In the genomic region with DNA sequence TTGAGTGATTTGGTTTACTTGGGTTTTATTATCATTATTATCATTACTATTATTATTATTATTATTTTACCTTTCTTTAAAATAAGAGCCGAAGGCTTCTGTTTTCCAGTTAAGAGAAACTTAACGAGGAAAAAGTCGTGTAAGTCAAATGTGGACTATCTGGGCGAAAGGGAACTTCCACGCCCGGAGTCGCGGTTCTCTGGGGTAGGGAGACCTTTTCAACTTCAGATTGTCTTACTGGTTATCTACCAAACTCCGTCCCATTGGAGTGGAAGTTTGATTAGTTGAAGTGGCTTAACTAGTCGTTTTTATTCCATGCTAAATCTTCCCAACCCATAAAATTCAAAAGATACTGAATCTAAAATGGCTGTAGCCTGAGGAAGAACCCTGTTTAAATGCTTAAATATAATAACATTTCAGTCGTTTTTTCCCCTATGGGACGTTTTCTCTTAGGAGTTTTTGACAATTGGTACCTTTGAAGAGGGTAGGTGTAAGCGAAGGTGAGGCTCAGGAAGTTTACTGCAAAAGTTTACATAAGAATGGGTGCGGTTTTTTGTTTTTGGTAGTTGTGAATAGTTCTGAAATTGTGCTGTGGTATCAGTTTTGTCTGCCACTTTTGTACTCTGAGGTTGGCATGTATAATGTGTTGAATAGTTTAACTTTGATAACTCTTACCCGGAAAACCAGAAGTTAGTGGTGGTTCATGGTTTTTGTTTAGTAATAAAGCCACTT, we compare ENCODE assay signal across 8 mouse cellular contexts. TPM values are rescaled to one million over a fixed set of nuclear protein-coding genes. Genes with fewer than 3 reads are reported as not detected.
DNase-seq lines count a peak whose midpoint lies in the region; ATAC-seq and TF ChIP-seq lines count a peak whose summit lies in the region.

No protein-coding gene starts in this region.

- TF ChIP-seq CTCF in bone marrow, adult 2 months (IDR thresholded peaks at IDR 0.05; ENCODE audit: control insufficient read depth, insufficient read depth, low read length) = no peak

- ATAC-seq in kidney, embryonic 16.5 days (ENCODE audit: low FRiP score, low TSS enrichment) = no peak
- no peak for ATAC-seq in megakaryocyte progenitor cell, adult 5-6 weeks (replicated peaks; ENCODE audit: poor library complexity)

- DNase-seq in kidney, postnatal 36 days = no peak
- no peak for DNase-seq in hindbrain, embryonic 10.5 days (ENCODE audit: low spot score)
- DNase-seq in lung, postnatal 25 days (ENCODE audit: low spot score) = peak; percentile 14
- DNase-seq in retina, postnatal 1 day = no peak
- DNase-seq in right cerebral cortex, postnatal 25 days = no peak

- H3K9ac ChIP-seq in kidney, embryonic 16.5 days (replicated peaks; ENCODE audit: low read length) = peak overlapping the region; percentile 97

- H3K27ac ChIP-seq in kidney, embryonic 16.5 days (ENCODE audit: low read length) = peak overlapping the region; percentile 98
- peak overlapping the region; percentile 98 for H3K27ac ChIP-seq in bone marrow, adult 2 months (ENCODE audit: control insufficient read depth, insufficient read depth, low read depth, low read length, poor library complexity)
- H3K27ac ChIP-seq in hindbrain, embryonic 10.5 days = peak overlapping the region; percentile 95

- H3K36me3 ChIP-seq in kidney, embryonic 16.5 days (ENCODE audit: insufficient read depth, low read length) = peaks cover 11% of the 10 kb centered on the region; the same call in 1 of the 2 replicates
- peaks cover 36% of the 10 kb centered on the region for H3K36me3 ChIP-seq in hindbrain, embryonic 10.5 days

- H3K4me3 ChIP-seq in kidney, embryonic 16.5 days (ENCODE audit: low read length) = peak overlapping the region; percentile 89
- H3K4me3 ChIP-seq in bone marrow, adult 2 months (replicated peaks; ENCODE audit: control insufficient read depth, low read depth, low read length) = peak overlapping the region; percentile 100
- peak overlapping the region; percentile 82 for H3K4me3 ChIP-seq in hindbrain, embryonic 10.5 days

- no peaks in the 10 kb centered on the region for H3K9me3 ChIP-seq in kidney, embryonic 16.5 days (ENCODE audit: low read length)
- no peaks in the 10 kb centered on the region for H3K9me3 ChIP-seq in hindbrain, embryonic 10.5 days

- H3K4me2 ChIP-seq in kidney, embryonic 16.5 days (replicated peaks; ENCODE audit: low read depth, low read length) = peak overlapping the region; percentile 73

- TF ChIP-seq POLR2A in bone marrow, adult 2 months (IDR thresholded peaks at IDR 0.05; ENCODE audit: borderline replicate concordance, control insufficient read depth, low read depth, low read length) = no peak

- 4% methylated on average over 15 of the region's 15 CpGs for WGBS in kidney, embryonic 16.5 days
- WGBS in bone marrow, adult 2 months = 1% methylated on average over 15 of the region's 15 CpGs
- 7% methylated on average over 15 of the region's 15 CpGs for WGBS in hindbrain, embryonic 10.5 days

- peaks cover 14% of the 10 kb centered on the region; the same call in 1 of the 2 replicates for H3K4me1 ChIP-seq in kidney, embryonic 16.5 days (ENCODE audit: insufficient read depth, low read length)
- no peaks in the 10 kb centered on the region; the same call in 1 of the 2 replicates for H3K4me1 ChIP-seq in bone marrow, adult 2 months (ENCODE audit: control insufficient read depth, insufficient read depth, low read length)
- peaks cover 24% of the 10 kb centered on the region for H3K4me1 ChIP-seq in hindbrain, embryonic 10.5 days (replicated peaks)

- no peaks in the 10 kb centered on the region for H3K27me3 ChIP-seq in kidney, embryonic 16.5 days (ENCODE audit: insufficient read depth, low read length)
- H3K27me3 ChIP-seq in hindbrain, embryonic 10.5 days (ENCODE audit: insufficient read depth, poor library complexity, severe bottlenecking) = no peaks in the 10 kb centered on the region

RNA-seq across cellular contexts. Expression of a gene that starts 0.9 kb away (rescaled TPM):
- 37.3 and 42.4 TPM in 2 replicates for polyA plus RNA-seq in kidney, embryonic 16.5 days (2015; fragmentation: Nextera tagmentation; extraction: Ambion mirVana)
- polyA plus RNA-seq in bone marrow, adult 2 months (2011; ENCODE audit: insufficient read depth, insufficient read length, low replicate concordance, missing spikeins) = 19.7 and 33.0 TPM in 2 replicates
- polyA plus RNA-seq in hindbrain, embryonic 10.5 days (2016; fragmentation: Nextera tagmentation; extraction: Ambion mirVana) = 21.4 and 27.8 TPM in 2 replicates
- total RNA-seq in megakaryocyte progenitor cell, adult 5-6 weeks (2015) = 80.6 and 90.1 TPM in 2 replicates
- 143 and 169 TPM in 2 replicates for total RNA-seq in megakaryocyte progenitor cell, adult 5-6 weeks (2017)

RNA-seq across cellular contexts. Expression of a gene that starts 2.6 kb away (rescaled TPM):
- polyA plus RNA-seq in kidney, embryonic 16.5 days (2015; fragmentation: Nextera tagmentation; extraction: Ambion mirVana) = 23.0 and 25.4 TPM in 2 replicates
- polyA plus RNA-seq in bone marrow, adult 2 months (2011; ENCODE audit: insufficient read depth, insufficient read length, low replicate concordance, missing spikeins) = 49.3 and 137 TPM in 2 replicates
- polyA plus RNA-seq in hindbrain, embryonic 10.5 days (2016; fragmentation: Nextera tagmentation; extraction: Ambion mirVana) = 25.0 and 29.7 TPM in 2 replicates
- 38.6 and 41.1 TPM in 2 replicates for total RNA-seq in megakaryocyte progenitor cell, adult 5-6 weeks (2015)
- total RNA-seq in megakaryocyte progenitor cell, adult 5-6 weeks (2017) = 11.0 and 11.8 TPM in 2 replicates

RNA-seq across cellular contexts. Expression of a gene that starts 38.1 kb away (rescaled TPM):
- 5.2 and 5.8 TPM in 2 replicates for polyA plus RNA-seq in kidney, embryonic 16.5 days (2015; fragmentation: Nextera tagmentation; extraction: Ambion mirVana)
- polyA plus RNA-seq in bone marrow, adult 2 months (2011; ENCODE audit: insufficient read depth, insufficient read length, low replicate concordance, missing spikeins) = 4.8 and 6.4 TPM in 2 replicates
- polyA plus RNA-seq in hindbrain, embryonic 10.5 days (2016; fragmentation: Nextera tagmentation; extraction: Ambion mirVana) = 1.9 and 3.6 TPM in 2 replicates
- total RNA-seq in megakaryocyte progenitor cell, adult 5-6 weeks (2015) = 2.9 and 5.0 TPM in 2 replicates
- 0.91 and 1.4 TPM in 2 replicates for total RNA-seq in megakaryocyte progenitor cell, adult 5-6 weeks (2017)

RNA-seq across cellular contexts. Expression of a gene that starts 51.0 kb away (rescaled TPM):
- polyA plus RNA-seq in kidney, embryonic 16.5 days (2015; fragmentation: Nextera tagmentation; extraction: Ambion mirVana) = 17.4 and 19.3 TPM in 2 replicates
- 4.1 and 4.3 TPM in 2 replicates for polyA plus RNA-seq in bone marrow, adult 2 months (2011; ENCODE audit: insufficient read depth, insufficient read length, low replicate concordance, missing spikeins)
- polyA plus RNA-seq in hindbrain, embryonic 10.5 days (2016; fragmentation: Nextera tagmentation; extraction: Ambion mirVana) = 12.5 and 17.5 TPM in 2 replicates
- total RNA-seq in megakaryocyte progenitor cell, adult 5-6 weeks (2015) = 8.7 and 8.8 TPM in 2 replicates
- total RNA-seq in megakaryocyte progenitor cell, adult 5-6 weeks (2017) = 8.5 and 16.3 TPM in 2 replicates
